Mouse (Mus musculus) thymus, adult 2 months (tissue): Measurements from ENCODE around the gene Syce3.

ENCODE experiments used
- CTCF ChIP-seq: fragments of 200-500 bp; IDR thresholded peaks from 2 replicates; pipeline ENCODE4 v1.5.1; 2012; ENCODE audit warnings: mild to moderate bottlenecking, control low read depth, low read length, moderate library complexity, borderline replicate concordance; ENCODE audit not compliant: control insufficient read depth, poor library complexity, insufficient read depth; ENCODE audit errors: extremely low read depth
- POLR2A ChIP-seq: fragments of 200-500 bp; IDR thresholded peaks from 2 replicates; pipeline ENCODE4 v1.6.1; 2012; ENCODE audit warnings: mild to moderate bottlenecking, low read length, control low read depth, moderate library complexity; ENCODE audit not compliant: control insufficient read depth, poor library complexity, insufficient read depth; ENCODE audit errors: extremely low read depth

DNA sequence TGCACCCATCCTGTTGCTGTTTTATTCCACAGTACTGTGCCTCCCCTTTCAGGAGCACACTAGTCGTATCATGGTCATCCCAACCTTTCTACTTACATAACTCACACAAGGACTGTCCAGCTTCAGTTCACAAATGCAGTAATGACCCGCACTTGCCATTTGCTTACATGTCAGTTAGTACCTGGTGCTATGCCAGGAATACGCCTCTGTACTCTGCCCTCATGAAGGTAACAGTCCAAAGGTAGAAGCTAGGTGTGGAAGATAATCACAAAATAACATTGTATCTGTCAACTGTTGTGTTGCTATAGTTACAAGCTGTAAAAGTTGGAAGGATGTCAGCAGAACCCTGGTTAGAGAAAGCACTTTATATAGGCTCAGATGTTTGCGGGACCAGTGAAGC, 13.4 kb downstream of the Syce3 start:
- TF ChIP-seq CTCF (no peak), POLR2A (no peak)
